Mouse (Mus musculus): ENCODE results near the gene Ints1.

DNA sequence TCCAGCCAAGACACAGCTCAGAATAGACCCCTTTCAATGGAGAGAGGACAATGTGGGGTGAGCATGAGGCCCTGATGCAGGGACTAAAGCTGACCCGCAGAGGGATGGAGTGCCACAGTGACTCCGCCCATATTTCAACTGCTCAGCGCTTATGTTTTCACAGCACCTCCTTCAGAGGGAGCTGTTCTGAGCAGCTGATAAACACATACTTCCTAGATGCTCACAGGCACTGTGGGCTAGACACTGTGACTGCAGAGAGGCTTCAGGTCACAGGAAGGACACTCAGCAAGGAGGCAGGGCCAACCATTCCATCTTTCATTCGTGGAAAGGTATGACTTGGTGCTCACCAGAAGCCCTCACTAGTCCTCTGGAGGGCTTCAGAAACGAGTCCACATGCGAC, 52.8 kb downstream of the Ints1 start:
- TF ChIP-seq CTCF (conservative IDR thresholded peaks at IDR 0.05; ENCODE audit: low read length): no peak
- TF ChIP-seq NANOG (IDR thresholded peaks at IDR 0.05; ENCODE audit: borderline replicate concordance, low read length): no peak
- no peak for TF ChIP-seq POU5F1 (IDR thresholded peaks at IDR 0.05; ENCODE audit: borderline replicate concordance, low read length)

Measured in E14TG2a.4 (cell line).